8 mouse cellular contexts compared by ENCODE assay signal in genomic region chr14:31496241-31496646, GRCm38 (mm10). TPM values are rescaled to one million over a fixed set of nuclear protein-coding genes. Genes with fewer than 3 reads are reported as not detected.
DNase-seq lines count a peak whose midpoint lies in the region; ATAC-seq and TF ChIP-seq lines count a peak whose summit lies in the region.

No protein-coding gene starts in this region.

- peaks cover 25% of the 10 kb centered on the region for H3K4me1 ChIP-seq in heart, postnatal 0 days (ENCODE audit: control insufficient read depth, insufficient read depth)
- peaks cover 12% of the 10 kb centered on the region for H3K4me1 ChIP-seq in forebrain, embryonic 11.5 days (replicated peaks; ENCODE audit: control insufficient read depth, insufficient read depth, low read length)
- peaks cover 22 to 26% of the 10 kb centered on the region in 2 experiments for H3K4me1 ChIP-seq in liver, embryonic 14.5 days (replicated peaks; ENCODE audit: control insufficient read depth in 2 of 2, insufficient read depth in 2 of 2, low read length in 1 of 2)
- peaks cover 11% of the 10 kb centered on the region for H3K4me1 ChIP-seq in stomach, embryonic 14.5 days (ENCODE audit: control insufficient read depth, insufficient read depth, low read length)

- H3K9ac ChIP-seq in heart, postnatal 0 days (replicated peaks; ENCODE audit: low read depth, low read length): peak overlapping the region; percentile 94; the same call in 1 of the 2 replicates
- peak overlapping the region; percentile 93 for H3K9ac ChIP-seq in forebrain, embryonic 11.5 days (ENCODE audit: low read length)
- peak overlapping the region; percentile 93 for H3K9ac ChIP-seq in liver, embryonic 14.5 days (replicated peaks)
- peak overlapping the region; percentile 89; the same call in 1 of the 2 replicates for H3K9ac ChIP-seq in stomach, embryonic 14.5 days (replicated peaks; ENCODE audit: low read depth, low read length)

- no peak for TF ChIP-seq EP300 in heart, postnatal 0 days (IDR thresholded peaks at IDR 0.05; ENCODE audit: low read depth)
- peak; percentile 95 for TF ChIP-seq EP300 in liver, embryonic 14.5 days (IDR thresholded peaks at IDR 0.05; ENCODE audit: low read depth)

- no peak overlapping the region for H3K27ac ChIP-seq in heart, postnatal 0 days (ENCODE audit: low read depth)
- H3K27ac ChIP-seq in forebrain, embryonic 11.5 days (ENCODE audit: low read depth, low read length): no peak overlapping the region
- peak overlapping the region; percentile 86 for H3K27ac ChIP-seq in liver, embryonic 14.5 days
- H3K27ac ChIP-seq in stomach, embryonic 14.5 days (ENCODE audit: low read length): no peak overlapping the region

- peak overlapping the region; percentile 95 for H3K4me3 ChIP-seq in heart, postnatal 0 days (ENCODE audit: low read depth, low read length)
- H3K4me3 ChIP-seq in forebrain, embryonic 11.5 days (ENCODE audit: low read depth, low read length): peak overlapping the region; percentile 92
- peak overlapping the region; percentile 86 to 99 for H3K4me3 ChIP-seq in liver, embryonic 14.5 days (ENCODE audit: insufficient read depth in 1 of 2, low read depth in 2 of 2, low read length in 2 of 2)
- H3K4me3 ChIP-seq in stomach, embryonic 14.5 days (ENCODE audit: low read depth, low read length): peak overlapping the region; percentile 77

- H3K4me2 ChIP-seq in heart, postnatal 0 days (ENCODE audit: low read depth, low read length): peak overlapping the region; percentile 72
- peak overlapping the region; percentile 92 for H3K4me2 ChIP-seq in forebrain, embryonic 11.5 days (ENCODE audit: low read depth, low read length, severe bottlenecking)
- H3K4me2 ChIP-seq in liver, embryonic 14.5 days (ENCODE audit: low read depth): peak overlapping the region; percentile 97
- H3K4me2 ChIP-seq in stomach, embryonic 14.5 days (replicated peaks; ENCODE audit: low read depth, low read length): peak overlapping the region; percentile 85

- ATAC-seq in heart, postnatal 0 days (ENCODE audit: insufficient read depth, low read depth): no peak
- ATAC-seq in forebrain, embryonic 11.5 days (replicated peaks; ENCODE audit: low FRiP score): no peak
- peak; percentile 87 for ATAC-seq in liver, embryonic 14.5 days (ENCODE audit: insufficient read depth)
- ATAC-seq in stomach, embryonic 14.5 days (ENCODE audit: insufficient number of reproducible peaks, insufficient read depth, low FRiP score, low read depth): no peak; the same call in 1 of the 2 replicates
- ATAC-seq in inflammation-experienced regulatory T-cells, adult 6 months: no peak

- H3K9me3 ChIP-seq in heart, postnatal 0 days (replicated peaks; ENCODE audit: control insufficient read depth, low read length): no peaks in the 10 kb centered on the region
- H3K9me3 ChIP-seq in forebrain, embryonic 11.5 days (ENCODE audit: control insufficient read depth, low read length): no peaks in the 10 kb centered on the region
- no peaks in the 10 kb centered on the region for H3K9me3 ChIP-seq in liver, embryonic 14.5 days (ENCODE audit: control insufficient read depth, low read length)
- H3K9me3 ChIP-seq in stomach, embryonic 14.5 days (ENCODE audit: control insufficient read depth, low read depth, low read length): no peaks in the 10 kb centered on the region

- H3K27me3 ChIP-seq in heart, postnatal 0 days (ENCODE audit: control insufficient read depth, insufficient read depth, low read length): no peaks in the 10 kb centered on the region
- H3K27me3 ChIP-seq in forebrain, embryonic 11.5 days (ENCODE audit: control insufficient read depth, insufficient read depth, low read length): no peaks in the 10 kb centered on the region
- H3K27me3 ChIP-seq in liver, embryonic 14.5 days (ENCODE audit: control insufficient read depth, insufficient read depth, low read length): no peaks in the 10 kb centered on the region
- no peaks in the 10 kb centered on the region for H3K27me3 ChIP-seq in stomach, embryonic 14.5 days (ENCODE audit: control insufficient read depth, insufficient read depth, low read length)

- WGBS in heart, postnatal 0 days: 43% methylated on average over 7 of the region's 7 CpGs
- WGBS in forebrain, embryonic 11.5 days: 66% methylated on average over 7 of the region's 7 CpGs
- WGBS in liver, embryonic 14.5 days (ENCODE audit: insufficient replicate concordance): 7% methylated on average over 7 of the region's 7 CpGs
- WGBS in stomach, embryonic 14.5 days: 36% methylated on average over 7 of the region's 7 CpGs

- intact Hi-C loops in heart, postnatal 14 days (cut with DNase I): no loop called here

- DNase-seq in heart, postnatal 0 days (ENCODE audit: low spot score): no peak
- DNase-seq in heart, postnatal 14 days: no peak
- DNase-seq in R1 (ENCODE audit: low read depth, low spot score): peak; percentile 41
- DNase-seq in forebrain, embryonic 11.5 days (ENCODE audit: low spot score): no peak
- peak; percentile 84 to 87 (median 85) for DNase-seq in liver, embryonic 14.5 days (ENCODE audit: low read depth in 3 of 3, low spot score in 3 of 3)
- no peak for DNase-seq in layer of hippocampus, adult 9-10 months (ENCODE audit: low spot score)

- no peak for TF ChIP-seq CTCF in heart, postnatal 0 days (IDR thresholded peaks at IDR 0.05; ENCODE audit: low read depth)
- no peak for TF ChIP-seq CTCF in liver, embryonic 14.5 days (IDR thresholded peaks at IDR 0.05; ENCODE audit: low read depth)

- H3K36me3 ChIP-seq in heart, postnatal 0 days (replicated peaks; ENCODE audit: control insufficient read depth, insufficient read depth, low read length): peaks cover 46% of the 10 kb centered on the region
- no peaks in the 10 kb centered on the region; the same call in 1 of the 2 replicates for H3K36me3 ChIP-seq in forebrain, embryonic 11.5 days (ENCODE audit: control insufficient read depth, insufficient read depth, low read length)
- peaks cover 47% of the 10 kb centered on the region for H3K36me3 ChIP-seq in liver, embryonic 14.5 days (replicated peaks; ENCODE audit: control insufficient read depth, insufficient read depth, low read depth)
- H3K36me3 ChIP-seq in stomach, embryonic 14.5 days (ENCODE audit: control insufficient read depth, insufficient read depth, low read length): peaks cover 22% of the 10 kb centered on the region

RNA-seq across cellular contexts. Expression of gene Mettl6, which starts 1.4 kb away (rescaled TPM):
- total RNA-seq in heart, postnatal 0 days (2014; rRNA removed; ENCODE audit: low replicate concordance): 9.0 and 21.7 TPM in 2 replicates
- 23.3 and 26.6 TPM in 2 replicates for polyA plus RNA-seq in heart, postnatal 0 days (2015; fragmentation: Nextera tagmentation; extraction: Ambion mirVana)
- 10 to 100 TPM; 11.6 to 12.3 TPM for total RNA-seq in heart, postnatal 14 days (2021)
- polyA plus RNA-seq in forebrain, embryonic 11.5 days (2014; fragmentation: Nextera tagmentation; extraction: Ambion mirVana): 85.0 and 89.8 TPM in 2 replicates
- 5.4 and 9.6 TPM in 2 replicates for polyA plus RNA-seq in liver, embryonic 14.5 days (2012; rRNA removed)
- 28.9 and 30.5 TPM in 2 replicates for polyA plus RNA-seq in liver, embryonic 14.5 days (2014; fragmentation: Nextera tagmentation; extraction: Ambion mirVana)
- polyA plus RNA-seq in stomach, embryonic 14.5 days (2014; fragmentation: Nextera tagmentation; extraction: Ambion mirVana): 62.2 and 65.9 TPM in 2 replicates
- 10 to 100 TPM; 64.3 to 67.8 (median 65.6) TPM for polyA plus RNA-seq in inflammation-experienced regulatory T-cells, adult 6 months (2017; shearing (Covaris generic))

RNA-seq across cellular contexts. Expression of gene Eaf1, which starts 2.0 kb away (rescaled TPM):
- 7.4 and 12.1 TPM in 2 replicates for total RNA-seq in heart, postnatal 0 days (2014; rRNA removed; ENCODE audit: low replicate concordance)
- polyA plus RNA-seq in heart, postnatal 0 days (2015; fragmentation: Nextera tagmentation; extraction: Ambion mirVana): 6.5 TPM in 2 replicates
- 10 to 100 TPM; 12.2 to 12.6 TPM for total RNA-seq in heart, postnatal 14 days (2021)
- polyA plus RNA-seq in forebrain, embryonic 11.5 days (2014; fragmentation: Nextera tagmentation; extraction: Ambion mirVana): 24.7 and 25.7 TPM in 2 replicates
- 23.0 and 30.3 TPM in 2 replicates for polyA plus RNA-seq in liver, embryonic 14.5 days (2012; rRNA removed)
- 20.9 and 23.1 TPM in 2 replicates for polyA plus RNA-seq in liver, embryonic 14.5 days (2014; fragmentation: Nextera tagmentation; extraction: Ambion mirVana)
- 21.6 and 22.4 TPM in 2 replicates for polyA plus RNA-seq in stomach, embryonic 14.5 days (2014; fragmentation: Nextera tagmentation; extraction: Ambion mirVana)
- 10 to 100 TPM; 10.5 to 12.2 (median 10.7) TPM for polyA plus RNA-seq in inflammation-experienced regulatory T-cells, adult 6 months (2017; shearing (Covaris generic))

Comparison
In these comparisons a context has a peak if more than half of its experiments do, and no peak if none do; other contexts are left out.
1. DNase-seq: peak in R1 (single experiment) and liver, embryonic 14.5 days (3 of 3); none in heart, postnatal 0 days (single experiment), heart, postnatal 14 days (0 of 2), forebrain, embryonic 11.5 days (single experiment) and layer of hippocampus, adult 9-10 months (single experiment).
2. Peak in every context shown above with its lines, with median percentiles within 50 percentile points of each other: H3K4me2 ChIP-seq, H3K4me3 ChIP-seq and H3K9ac ChIP-seq.